Mouse (Mus musculus) A20 (cell line): ENCODE measurements at regions not wholly inside any gene's neighbourhood (a gene's known extent, or its start where the extent isn't known, plus 50 kb on each side); places are given as distances from the start of the nearest gene placed in this dataset.
A peak's percentile ranks its signal among the peaks of the same experiment; 100 is the strongest.

Experiments used
- DNase-seq: peaks from one replicate; pipeline ENCODE4 v3.0.0-alpha.2; 2011; ENCODE audit warnings: low read depth, low spot score

DNA sequence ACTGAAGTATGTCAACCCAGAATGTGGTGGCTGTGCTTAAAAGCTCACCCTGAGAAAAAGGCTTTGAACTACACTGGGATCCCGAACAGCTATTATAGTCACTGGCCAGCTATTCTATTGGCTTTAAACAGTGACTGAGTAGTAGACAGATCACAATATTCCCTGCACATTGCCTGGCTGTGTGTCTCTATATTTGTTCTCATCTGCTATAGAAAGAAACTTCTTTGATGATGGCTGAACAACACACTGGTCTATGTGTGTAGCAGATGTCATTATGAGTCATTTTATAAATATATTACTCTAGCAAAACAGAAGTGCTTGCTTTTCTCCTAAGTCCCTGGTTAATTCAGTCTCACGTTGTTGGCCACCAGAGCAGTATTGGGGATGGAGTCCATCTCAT, 152.1 kb upstream of the Slco6d1 start:
- no peak for DNase-seq

DNA sequence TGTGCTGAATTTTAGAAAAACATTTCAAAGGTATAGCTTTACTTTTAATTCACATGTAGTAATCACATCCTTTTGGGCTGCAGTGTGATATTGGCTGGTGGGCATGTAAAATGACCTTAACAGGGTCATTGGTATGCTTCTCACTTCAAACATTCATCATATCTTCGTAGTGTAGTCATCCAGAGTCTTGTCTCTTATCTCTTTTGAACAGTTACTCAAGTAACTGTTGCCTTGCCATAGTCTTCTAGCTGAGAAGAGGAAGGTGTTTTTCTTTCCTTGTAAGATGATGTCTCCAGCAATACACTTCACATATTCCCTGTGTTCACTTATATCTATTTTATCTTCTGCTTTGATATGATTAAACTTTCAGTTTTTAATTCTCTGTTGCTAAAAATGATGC, 150.7 kb upstream of the Slco6d1 start:
- DNase-seq: no peak

DNA sequence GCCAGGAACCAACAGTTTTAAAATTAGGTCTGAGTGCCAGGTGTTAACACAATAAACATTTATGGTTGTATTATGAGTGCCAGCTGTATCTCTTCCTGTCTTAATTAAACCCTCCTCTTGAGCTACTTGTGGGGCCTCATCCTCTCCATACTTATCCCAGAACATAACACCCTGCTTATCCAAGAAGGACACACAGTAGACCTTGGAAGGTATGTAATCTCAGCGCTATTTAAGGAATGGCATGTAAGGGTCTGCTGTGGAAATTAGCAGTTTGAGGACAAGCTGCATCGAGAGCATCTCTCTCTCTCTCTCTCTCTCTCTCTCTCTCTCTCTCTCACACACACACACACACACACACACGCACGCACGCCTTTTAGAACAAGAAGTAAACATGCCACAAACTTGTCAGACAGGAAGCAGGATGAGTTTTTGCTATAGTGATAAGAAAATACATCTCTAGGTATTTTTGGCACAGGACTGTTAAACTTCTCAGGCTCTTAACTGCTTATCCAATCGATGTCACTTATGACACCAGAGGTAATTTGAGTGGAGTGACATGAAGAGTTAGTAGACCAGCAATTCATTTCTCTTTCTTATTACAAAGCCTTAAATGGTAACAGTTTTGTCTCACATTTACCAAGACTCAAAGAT, 146.8 kb upstream of the Slco6d1 start:
- DNase-seq: no peak

DNA sequence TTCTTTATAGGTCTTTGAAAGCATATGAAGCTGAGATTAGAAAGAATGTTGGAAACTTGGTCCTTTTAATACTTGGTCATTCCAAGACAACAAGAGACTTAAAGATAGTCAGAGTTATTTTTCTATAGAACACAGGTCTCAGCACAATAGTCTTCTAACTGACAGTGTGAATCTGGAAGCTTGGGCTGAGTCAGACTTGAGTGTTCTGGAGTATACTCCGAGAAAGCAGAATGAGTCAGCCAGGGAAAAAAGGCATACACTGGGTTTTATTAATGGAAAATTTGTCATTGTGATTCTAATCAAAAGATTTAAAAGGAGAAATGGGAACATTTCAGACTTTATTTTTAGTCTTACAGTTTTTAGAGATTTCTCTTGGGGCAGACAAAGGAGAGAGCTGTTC, 145.4 kb upstream of the Slco6d1 start:
- DNase-seq: no peak

DNA sequence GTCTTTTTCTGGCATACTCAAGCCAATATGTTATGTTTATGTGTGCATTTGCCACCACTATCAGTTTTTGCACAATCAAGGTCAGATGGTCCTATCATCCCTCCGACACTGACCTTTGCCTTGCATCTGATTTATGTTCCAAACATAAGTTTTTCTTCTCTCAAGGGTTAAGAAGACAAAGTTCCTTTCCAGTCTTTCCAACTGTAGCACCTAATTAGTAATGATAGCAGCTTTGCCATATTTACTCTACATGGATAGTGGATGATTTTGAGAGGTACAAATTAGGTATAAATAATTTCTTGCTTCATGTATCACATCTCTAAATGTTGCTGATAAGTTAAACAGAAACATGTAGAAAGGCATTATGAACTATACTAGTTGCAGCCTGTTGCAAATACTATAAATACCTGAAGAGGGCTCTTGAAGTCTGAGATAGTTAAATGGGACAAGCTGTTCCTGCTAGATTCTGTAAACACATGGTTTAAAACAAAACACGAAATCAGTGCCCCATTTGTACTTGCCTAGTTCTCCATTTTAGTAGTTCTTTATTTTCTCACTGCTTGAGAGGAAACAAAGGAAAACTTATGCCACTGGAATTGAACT, 141.4 kb upstream of the Slco6d1 start:
- no peak for DNase-seq

DNA sequence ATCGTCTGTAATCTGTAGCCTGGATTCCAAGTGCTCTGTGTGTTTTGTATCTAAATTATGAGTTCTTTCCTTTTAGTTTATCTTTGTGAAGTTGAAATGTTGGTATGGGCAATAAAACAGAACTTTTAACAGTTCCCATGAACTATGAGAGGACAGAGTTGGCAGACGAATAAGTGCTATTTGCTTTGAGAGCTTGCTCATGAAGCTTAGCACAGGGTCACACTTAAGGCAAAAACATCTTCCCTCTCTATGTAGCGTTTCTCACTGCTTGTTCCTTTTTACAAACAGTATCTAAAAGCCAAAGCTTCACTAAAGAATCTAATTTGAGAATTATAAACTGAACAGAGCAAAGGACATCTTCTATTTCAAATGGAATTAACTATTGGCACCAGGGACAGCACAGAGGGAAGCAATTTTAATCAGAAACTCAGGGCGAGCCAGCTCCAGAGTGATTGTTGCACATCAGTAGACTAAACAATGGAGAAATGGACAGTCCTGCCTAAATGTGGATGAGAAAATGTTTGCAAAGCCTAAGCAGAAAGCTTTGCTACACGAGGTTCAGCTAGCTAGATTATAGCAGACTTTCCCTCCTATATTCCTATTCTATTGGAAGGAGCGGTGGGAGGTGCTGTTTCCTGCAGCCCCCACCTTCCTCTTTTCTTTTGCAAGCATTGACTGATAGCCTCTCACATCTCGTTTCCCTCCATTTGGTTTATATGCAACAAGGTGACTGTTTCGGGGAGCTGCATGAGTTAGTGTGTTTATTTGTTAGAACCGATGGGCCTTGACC, 140.5 kb upstream of the Slco6d1 start:
- no peak for DNase-seq

DNA sequence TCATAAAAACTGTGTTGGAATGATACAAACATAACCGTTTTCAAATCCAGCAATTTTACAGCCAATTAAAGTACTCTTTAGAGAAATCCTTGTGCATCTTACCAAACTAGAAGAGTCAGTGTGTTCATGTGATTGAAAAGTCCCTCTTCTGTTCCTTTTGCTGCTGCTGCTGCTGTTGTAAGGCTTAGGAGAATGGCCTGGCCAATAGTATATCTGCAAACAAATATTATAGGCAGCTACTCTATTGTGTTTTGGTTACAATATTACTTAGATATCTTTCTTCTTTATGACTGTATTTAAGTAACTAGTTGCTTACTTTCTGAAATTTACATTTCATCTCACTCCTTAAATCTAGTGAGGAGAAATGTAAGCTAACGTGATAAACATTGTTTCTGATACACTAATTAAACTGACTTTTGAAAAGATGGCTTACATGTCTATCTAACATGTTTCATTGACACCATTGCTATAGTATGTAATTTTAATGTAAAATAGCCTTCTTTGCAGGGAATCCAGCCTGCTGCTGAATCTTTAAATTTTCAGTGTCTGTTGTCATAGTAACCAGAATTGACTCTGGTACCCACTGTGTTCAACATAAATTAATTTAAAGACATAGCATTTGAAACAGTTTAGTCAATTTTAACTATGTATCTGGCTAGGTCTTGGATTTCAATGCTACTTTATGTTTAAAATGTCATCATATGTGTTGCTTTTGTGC, 139.7 kb upstream of the Slco6d1 start:
- no peak for DNase-seq

DNA sequence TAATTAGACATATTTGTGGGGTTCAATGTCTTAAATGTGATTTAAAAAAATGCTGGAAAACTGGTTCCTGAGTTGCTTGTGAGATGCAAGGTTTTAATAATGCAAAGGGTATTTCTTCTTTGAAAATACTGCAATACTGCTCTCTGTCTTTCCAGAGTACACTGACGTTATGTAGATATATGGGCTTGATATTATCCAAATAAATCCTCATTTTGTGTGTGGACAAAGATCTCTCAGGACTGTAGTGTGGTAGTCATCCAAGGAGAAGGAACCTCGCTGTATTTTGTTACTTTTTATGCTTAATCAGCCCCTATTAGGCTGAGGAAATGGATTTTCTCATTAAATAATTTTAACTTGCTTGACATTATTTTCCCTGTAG, 139.2 kb upstream of the Slco6d1 start:
- no peak for DNase-seq

DNA sequence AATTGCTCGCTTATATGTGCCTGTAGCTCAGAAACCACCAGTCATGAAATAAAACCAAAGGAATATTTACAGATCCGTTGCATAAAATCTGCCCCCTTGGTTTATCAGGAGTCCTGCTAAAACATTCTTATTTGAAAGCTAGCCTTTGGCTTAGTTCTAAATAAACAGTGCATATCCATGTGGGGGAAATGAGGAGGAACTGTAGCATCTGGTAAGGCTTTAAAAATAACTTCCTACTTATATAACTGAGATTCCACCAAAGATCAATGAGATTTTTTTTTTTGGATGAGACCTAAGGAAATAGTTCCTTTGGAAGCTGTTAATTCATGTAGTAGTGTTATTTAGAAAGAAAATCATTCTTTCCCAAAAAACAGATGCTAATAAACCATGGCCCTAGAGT, 117.8 kb upstream of the Slco6d1 start:
- DNase-seq: no peak

DNA sequence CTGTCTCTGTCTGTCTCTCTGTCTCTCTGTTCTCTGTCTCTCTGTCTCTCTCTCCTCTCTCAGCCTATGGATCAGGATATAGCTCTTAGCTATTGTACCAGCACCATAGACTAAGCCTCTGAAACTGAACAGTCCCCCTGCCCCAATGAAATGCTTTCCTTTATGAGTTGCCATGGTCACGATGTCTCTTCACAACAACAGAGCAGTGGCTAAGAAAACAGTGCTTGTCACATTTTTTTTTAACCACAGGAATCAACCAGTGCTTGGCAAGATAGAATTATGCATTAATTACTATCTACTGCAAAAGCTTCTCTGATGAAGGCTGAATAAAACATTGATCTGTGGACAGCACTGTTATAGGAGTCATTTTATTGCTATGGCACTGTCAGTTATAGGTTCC, 114.6 kb upstream of the Slco6d1 start:
- no peak for DNase-seq

DNA sequence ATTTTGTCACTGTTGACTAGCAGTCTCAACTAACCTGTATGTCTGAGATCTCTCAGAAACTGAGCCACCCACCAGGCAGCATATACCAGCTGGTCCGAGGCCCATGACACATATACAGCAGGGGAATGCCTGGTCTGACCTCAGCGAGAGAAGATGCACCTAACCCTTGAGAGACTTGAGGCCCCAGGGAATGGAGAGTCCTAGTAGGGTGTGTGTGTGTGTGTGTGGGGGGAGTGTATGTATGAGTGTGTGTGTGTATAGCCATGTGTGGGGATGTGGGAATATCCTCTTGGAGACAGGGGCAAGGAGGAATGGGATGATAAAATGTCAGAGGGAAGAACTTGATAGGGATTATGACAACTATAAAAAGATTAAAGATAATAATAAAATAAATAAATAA, 113.4 kb upstream of the Slco6d1 start:
- no peak for DNase-seq

DNA sequence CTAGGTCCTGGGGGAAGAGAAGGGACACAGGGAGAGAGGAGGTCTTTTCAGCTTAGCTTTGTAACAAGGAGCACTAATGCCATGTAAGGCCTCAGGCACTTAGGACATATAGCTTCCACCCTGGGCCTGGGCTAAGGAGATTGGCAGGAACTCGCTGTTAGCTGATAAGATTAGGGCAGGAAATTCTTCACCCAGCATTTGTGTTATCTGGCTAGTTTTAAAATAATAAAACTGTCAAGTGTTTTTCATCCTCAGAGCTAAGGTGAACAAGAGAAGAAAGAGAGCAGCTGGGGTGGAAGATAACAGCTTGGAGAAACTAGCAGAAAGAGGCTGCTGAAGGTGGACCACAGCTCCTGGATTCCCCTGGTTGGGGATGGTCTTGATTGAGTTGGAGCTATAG, 111.0 kb upstream of the Slco6d1 start:
- DNase-seq: no peak

DNA sequence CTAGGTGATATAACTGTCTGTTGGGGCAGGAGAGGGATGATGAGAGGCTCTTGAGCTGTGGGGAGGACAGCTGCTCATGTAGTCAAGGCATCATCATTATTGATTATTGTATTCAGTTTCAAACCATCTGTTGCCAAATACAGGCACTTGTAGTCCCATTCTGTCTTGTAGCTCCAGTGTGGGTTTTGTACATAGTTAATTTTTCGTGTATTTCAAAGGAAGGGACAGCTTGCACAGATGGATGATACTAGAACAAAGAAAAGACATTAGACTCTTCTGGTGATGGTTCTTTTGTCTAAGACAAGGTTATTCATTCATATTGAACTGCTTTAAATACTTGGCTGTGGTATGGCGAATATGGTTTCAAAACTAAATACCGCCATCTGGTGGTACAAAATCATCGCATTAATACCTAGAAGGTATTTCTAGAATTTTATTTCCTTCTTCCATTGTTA, 70.8 kb upstream of the Slco6d1 start:
- peak; percentile 1 for DNase-seq

DNA sequence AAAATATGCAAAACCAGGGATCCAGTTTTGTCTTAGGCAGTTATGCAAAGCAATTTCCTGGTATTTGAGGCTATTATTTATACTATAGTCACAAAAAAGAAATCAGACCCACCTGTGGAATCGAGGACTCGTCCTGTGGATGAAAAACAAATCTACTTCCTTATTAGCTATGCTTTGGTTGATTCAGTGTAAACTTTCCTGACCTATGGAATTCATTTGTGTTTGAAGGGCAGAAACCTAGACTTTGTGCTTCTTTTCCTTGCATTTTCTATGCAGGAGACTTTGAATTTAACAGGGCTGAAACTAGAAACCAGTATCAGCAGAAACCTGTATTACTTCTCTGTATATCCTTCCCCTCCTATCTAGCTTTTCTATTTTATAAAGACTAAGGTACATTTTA, 70.2 kb upstream of the Slco6d1 start:
- no peak for DNase-seq

DNA sequence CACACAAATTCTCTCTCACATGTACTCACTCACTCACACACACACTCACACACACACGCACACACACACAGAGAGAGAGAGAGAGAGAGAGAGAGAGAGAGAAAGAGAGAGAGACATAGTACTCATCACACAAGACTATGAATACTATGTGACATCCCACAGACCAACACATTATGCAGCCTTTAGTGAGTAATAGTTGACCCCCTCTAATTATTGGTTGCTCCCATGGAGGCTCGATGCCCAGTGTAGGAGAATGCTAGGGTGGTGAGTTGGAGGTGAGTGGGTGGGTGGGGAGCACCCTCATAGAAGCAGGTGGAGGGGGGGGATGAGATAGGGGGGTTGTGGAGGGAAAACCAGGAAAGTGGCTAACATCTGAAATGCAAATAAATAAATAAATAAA, 69.4 kb upstream of the Slco6d1 start:
- DNase-seq: no peak
